Mouse (Mus musculus): Measurements from ENCODE around the gene Mrpl17.

- TF ChIP-seq MAX (IDR thresholded peaks at IDR 0.05) (no peak), CTCF (IDR thresholded peaks at IDR 0.05; ENCODE audit: control insufficient read depth, insufficient read depth, insufficient read length) (no peak), MYOG (IDR thresholded peaks at IDR 0.05; ENCODE audit: control insufficient read depth, extremely low read depth, insufficient read length) (no peak), USF1 (IDR thresholded peaks at IDR 0.05; ENCODE audit: low read depth) (no peak)
These were observed 2.4 kb upstream of the Mrpl17 start for GRCm38 (mm10) chr7:105813326-105813725.

All from C2C12 (cell line).